Mouse (Mus musculus) frontal cortex, adult (tissue): ENCODE data around the gene Trim44.

Experiments
- ATAC-seq: cut with Nextera tagmentation; 2 replicates; pipeline ENCODE4 v1.9.2; 2017; ENCODE audit warnings: mild to moderate bottlenecking, moderate library complexity, mixed read lengths; ENCODE audit not compliant: low TSS enrichment

Gene Trim44

DNA sequence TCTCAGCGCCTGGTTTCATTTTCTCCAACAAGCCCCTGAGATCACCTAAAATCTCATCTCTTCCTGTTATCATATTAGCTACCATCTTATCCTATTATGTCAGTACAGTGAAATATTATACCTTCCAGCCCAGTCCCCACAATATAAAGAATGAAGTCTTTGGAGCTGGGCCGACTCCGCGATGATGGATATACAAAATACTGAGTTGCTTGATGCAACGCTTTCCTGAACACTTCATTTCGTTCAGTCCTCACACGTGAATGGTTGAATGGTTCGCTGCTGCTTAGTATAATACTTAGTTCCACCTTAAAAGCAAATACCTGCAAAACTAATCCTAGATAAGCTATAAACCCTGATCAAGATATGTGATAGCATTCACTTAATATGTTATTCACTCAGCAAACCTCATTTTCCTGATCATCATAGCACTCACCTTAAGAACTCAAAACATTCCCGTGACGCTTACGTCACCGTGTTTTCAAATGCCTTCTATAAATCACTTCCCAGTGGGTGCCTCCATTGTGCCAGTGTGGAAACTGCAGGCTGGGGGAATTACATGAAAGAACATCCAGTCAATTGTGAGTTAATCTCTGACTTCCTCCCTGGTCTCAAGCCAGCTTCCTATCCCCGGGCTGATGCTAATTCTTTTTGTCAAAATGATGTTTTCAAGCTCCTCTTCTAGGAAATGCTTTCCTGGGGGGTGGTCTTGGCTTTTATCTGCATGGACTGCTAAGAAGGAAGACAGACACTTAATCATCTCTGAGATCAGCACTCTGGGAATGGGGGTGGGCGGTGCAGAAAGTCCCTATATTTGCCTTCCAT is at the start of gene Trim44:
Trim44 (minus strand) TSS at position 466 of the 822 bp plus-strand sequence.
- ATAC-seq = peak; percentile 52

DNA sequence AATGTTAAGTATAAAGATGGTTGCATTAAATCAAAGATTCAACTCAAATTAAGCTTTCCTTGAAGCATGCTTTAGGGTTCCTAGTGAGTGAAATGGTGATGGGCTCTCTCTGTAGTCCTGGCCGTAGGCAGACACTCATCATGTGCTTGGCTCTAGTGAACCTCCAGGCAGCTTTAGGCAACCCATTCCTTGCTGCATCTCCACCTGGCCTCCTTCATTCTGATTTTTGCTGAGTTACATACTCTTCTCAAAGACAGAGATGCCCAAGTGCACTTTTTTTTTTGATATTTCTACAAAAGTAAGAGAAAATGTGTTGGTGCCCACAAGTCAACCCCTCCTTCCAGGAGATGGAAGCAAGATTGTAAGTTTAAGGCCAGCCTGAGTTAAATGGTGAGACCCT is 47.5 kb upstream of the Trim44 start:
- ATAC-seq = no peak

DNA sequence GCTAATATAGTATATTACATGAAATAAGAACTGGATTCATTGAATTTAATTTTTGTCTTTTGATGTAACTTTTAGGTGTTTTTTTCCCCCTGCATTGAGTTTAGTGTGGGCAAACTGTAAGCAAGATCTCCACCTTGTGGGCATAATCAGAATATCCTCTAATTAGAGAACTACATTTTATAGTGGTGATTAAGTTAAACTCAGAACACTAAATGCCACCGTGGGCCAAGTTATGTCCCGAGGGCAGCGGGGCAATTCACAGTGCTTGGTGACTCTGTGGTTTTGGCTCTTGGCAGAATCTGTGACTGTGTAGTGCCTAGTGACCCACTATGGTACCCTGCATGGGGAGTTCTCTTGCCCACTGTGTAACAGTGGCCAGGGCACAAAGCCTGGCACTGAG is 45.8 kb upstream of the Trim44 start:
- ATAC-seq = no peak

DNA sequence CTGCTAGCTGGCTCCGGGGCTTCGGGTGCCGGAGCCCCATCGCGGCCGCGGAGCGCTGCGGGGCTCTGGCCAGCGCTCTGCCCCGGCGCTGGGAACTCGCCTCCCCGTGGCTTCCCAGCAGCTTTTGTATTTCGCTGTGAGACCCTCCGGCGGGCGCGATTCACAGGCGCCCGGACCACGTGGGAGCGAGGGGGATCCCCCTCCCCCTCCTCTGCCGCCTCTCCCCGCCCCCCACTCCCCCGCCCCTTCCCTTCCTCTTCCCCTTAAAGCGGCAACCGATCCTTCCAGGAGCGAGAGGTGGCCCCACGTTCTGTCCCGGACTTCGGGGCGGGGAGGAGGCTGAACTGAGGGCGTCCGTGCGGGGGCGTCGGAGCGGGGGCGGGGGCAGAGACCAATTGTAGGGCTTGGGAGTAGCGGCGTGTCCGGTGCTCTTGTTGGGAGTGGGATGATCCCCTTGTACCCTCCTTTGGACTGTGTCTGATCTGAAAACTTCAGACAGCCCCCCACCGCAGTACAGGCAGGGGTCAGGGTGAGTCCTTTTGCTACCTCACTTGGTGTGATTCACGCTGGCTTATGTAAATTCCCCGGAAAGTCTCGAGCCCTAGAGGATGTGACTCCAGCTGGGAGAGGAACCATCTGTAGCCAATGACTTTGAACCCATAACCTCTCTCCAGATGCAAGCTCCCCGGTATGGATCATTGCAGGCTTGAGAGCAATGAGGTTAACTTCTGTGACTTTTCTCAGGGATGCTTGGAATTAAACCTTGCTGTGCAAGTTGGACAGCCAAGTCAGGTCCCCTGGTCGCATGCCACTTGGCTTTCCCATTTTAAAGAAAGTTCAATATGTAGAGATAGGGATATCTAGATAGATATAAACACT is 44.3 kb upstream of the Trim44 start, which contains the start of gene Fjx1:
Fjx1 (minus strand) TSS at position 829 of the 879 bp plus-strand sequence.
- peak; percentile 6; the same call in 1 of the 2 replicates for ATAC-seq

DNA sequence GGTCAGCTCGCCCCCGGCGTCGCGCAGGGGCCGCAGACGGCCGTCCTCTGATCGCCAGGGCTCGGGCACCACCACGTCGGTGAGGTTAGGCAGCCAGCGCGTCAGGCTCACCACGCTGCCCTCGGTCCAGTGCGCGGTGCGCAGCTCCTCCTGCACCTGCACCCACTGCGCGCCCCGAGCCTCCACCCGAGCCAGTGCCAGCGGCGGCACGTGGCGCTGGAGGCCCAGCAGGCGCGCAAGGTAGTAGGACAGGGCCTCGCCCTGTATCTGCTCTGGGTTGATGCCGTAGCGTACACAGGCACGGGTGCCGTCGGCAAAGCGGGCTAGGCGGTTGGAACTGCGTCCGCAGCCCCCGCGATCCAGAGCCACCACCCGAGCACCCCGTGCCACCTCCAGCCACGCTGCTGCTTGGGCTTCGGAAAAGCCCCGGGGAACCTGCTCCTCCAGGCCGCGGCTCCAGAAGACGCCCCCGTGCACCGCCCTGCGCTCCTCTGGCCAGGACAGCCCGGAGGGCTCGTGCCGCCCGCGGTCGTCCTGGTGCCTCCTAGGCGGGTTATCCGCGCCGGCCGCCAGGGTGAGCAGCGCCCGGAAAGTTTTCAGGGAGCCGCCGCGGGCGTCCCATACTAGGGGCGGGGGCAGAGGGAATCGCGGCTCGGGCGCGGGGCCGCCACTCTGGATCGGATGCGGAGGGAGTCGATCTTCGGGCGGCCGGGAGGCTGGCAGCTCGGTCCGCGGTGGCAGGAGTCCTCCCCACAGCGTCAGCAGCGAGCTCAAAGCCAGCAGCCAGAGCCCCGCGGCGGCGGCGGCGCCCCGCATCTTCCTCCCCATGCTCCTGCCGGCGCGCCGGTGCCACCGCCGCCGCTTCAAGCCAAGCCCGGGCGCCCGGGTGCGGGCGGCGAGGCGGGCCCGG is 43.4 kb upstream of the Trim44 start:
- ATAC-seq = peak; percentile 48

DNA sequence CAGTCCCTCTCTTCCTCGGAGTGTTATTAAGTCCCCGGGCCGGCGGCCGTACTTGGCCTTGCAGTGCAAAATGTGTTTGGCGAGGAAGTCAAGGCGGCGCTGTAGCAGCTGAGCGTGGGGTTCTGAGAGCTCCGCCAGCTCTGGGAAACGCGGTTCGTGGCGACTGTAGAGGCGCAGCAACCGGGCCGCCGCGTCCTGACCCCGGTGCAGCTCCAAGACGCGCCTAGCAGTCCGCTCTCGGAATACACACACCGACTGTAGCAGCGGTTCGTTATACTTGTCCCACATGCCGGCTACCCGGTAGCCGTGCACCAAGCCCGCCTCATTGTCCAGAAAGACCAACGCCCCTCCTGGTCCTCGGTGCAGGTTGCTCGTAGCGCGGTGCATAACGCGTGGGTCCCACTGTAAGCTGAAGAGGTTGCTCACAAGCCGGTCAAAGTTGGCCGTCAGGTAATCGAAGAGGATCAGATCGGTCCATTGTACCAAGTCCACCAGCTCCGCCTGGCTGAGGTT is 42.7 kb upstream of the Trim44 start:
- peak; percentile 59 for ATAC-seq

DNA sequence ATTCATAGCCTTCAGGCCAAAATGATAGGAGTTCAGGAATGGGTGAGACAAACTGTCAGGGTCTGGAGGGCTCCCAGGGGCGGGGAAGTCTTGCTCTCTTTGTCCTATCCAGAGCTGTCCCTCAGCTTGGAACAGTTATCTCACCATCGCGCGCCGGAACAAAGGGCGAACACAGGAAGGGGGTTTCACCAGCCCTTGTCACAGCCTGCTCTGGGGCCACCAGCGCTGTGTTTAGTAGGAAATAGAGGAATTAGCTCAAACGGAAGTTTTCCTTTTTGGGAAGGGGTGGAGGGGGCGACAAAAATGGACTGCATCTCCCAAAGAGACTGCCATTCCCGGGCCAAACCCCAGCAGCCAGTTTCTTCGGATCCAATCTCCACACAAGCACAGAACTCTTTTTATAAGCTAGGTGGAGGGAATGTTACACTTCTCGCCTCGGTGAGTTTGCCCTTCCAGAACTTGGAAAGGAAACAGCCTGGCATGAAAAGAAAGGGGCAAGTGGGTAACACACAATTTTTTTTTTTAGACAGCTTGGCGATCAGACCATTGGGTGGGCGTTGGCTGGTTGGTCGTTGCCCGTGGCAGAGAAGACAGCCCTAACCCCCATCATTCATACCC is 42.1 kb upstream of the Trim44 start:
- ATAC-seq = no peak

DNA sequence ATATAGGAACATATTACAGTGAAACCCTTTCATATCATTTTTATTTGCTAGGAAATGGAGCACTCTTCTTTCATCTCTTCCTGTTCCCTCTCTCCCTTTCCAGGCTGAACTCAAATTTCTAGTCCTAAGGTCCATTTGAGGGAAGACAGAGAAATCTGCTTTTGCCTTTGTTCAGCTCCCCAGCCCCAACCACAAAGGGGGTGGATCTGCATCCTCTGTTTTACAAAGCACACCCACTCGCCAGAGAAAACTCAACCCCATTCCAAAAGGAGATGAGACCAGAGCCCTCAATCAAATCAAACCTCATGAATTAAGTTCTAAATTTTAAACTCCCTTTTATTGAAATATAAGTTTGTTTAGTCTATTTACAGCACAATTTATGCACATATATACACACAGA is 41.4 kb upstream of the Trim44 start:
- no peak for ATAC-seq

DNA sequence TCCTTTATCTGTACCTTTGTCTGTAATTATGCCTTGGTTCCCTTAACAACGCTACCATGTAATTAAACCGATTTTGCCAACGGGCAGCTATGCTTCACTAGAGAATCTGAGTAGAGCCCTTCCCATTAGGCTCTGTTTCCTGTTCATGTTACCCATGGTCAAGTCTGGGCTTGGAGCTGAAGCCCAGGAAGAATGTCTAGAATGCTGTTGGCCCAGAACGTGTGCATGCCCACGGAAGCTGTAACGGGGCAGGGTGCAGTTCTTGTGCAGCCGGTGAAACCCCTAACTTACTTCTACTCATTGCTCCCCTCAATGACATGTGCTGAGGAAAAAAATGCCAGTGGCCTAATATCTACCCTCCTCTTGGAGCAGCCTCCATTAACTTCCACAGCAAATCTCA is 40.2 kb upstream of the Trim44 start:
- no peak for ATAC-seq

DNA sequence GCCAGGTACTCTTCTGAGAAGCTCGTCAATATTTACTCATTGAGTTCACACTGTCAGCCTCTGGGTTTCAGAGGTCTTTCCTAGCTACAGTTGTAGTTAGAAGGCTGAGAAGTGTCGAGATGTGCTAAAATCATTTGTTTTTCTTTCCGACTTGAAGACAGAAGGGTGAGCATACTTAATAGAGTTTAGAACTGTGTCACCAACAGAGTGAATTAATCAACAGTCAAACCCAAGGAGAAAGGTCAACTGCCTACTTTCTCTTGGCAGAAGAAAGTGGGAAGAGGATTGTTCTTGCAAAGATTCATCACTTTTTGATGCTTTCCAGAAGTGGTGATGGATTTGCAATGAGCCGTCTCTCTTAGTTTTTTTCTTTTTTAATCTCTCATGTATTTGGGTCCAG is 39.2 kb upstream of the Trim44 start:
- ATAC-seq = no peak

DNA sequence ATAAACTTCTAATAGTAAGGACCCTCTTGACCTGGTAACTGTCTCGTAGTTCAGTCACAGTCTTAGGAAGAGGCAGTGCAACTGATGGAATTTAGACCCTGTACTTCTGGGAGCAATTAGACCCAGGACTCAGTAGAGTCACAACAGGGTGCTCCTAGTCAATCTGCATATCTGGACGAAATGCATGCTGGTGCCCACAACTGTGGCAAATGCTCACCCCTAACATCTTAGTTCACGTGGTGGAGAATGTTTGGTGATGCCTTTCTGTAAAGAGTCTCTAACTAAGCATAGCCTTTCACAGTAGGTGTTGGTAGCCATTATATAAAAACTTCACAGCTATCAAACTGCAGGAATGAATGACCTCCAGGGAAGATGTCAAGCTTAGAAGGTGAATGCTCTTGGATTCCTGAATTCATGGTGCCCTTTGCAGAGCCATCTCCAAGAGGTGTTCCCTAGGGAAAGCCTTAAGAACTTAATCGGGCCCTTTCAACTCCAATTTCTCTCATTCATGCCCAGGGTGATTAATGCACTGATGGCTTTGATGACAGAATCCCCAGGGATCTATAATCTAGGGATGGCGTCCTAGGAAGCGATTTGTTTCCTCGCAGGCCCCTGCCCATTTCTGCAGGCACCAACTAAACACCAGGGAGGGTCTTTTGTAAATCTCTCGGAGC is 29.9 kb upstream of the Trim44 start:
- no peak for ATAC-seq

DNA sequence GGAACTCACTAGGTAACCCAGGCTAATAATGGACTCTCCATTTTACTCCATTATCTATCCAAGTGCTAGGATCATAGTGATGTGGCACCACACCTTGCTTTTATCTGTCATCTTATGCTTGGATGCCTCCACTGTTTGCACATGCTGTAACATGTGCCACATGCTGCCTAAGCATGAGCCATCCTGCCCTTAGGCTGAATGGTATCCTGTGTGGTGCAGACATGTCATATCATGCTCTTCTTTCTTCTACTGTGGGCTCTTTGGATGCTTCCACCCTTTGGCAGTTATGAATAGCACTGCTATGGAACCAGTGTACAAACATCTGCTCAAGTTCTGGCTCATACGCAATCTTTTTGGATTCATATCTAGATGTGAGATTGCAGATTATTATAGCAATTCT is 26.3 kb upstream of the Trim44 start:
- ATAC-seq = peak; percentile 41; the same call in 1 of the 2 replicates

DNA sequence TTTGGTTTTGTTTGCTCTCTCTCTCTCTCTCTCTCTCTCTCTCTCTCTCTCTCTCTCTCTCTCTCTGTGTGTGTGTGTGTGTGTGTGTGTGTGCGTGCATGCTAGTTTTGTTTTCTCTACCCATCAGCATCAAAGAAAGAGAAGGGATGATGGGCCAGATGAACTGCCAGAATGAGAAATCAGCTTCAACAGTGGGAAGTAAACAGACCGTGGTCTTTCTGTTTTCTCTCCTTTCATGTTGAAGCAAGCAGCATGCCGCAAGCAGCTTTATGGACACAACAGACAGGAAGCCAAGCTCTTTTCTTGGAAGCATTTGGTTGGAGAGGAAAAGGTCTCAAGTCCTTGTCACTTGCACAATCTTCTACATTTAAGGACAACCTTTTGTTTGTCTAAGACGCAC is 23.5 kb upstream of the Trim44 start:
- ATAC-seq = no peak

DNA sequence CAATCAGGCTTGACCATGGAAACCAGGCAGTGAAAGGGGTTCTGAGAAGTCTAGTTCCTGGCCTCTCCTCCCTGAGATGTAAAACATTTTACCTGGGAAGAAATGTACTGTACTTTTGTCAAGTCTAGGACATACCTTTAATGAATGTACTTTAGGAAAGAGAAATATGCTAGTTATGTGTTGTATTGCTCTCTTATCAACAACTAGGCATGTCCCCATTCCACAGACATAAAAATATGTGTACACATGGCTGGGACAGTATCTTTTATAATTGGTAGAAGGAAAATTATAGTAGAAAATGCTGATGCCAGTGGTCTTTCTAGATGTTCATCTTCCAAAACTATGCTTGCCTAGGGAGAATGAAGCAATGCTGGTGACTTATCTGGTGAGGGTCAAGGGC is 20.3 kb upstream of the Trim44 start:
- ATAC-seq = no peak

DNA sequence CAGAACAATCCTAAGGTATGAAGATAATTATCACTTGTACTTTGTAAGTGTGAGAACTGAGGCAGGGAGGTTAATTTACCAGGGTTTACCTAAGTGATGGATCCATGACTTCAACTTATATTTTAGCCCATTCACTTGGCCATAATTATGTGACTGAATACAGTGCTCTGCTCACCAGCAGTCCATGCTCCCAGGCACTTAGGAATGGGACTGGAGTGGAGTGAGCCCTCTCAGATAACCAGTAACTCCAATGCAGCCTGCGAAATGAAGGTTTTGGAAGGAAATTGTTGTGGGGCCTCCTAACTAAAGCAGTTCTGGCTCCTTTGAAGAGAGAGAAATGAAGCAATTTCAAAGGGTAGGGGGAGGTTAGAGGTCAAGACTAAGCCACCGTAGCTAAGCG is 18.8 kb upstream of the Trim44 start:
- ATAC-seq = no peak

DNA sequence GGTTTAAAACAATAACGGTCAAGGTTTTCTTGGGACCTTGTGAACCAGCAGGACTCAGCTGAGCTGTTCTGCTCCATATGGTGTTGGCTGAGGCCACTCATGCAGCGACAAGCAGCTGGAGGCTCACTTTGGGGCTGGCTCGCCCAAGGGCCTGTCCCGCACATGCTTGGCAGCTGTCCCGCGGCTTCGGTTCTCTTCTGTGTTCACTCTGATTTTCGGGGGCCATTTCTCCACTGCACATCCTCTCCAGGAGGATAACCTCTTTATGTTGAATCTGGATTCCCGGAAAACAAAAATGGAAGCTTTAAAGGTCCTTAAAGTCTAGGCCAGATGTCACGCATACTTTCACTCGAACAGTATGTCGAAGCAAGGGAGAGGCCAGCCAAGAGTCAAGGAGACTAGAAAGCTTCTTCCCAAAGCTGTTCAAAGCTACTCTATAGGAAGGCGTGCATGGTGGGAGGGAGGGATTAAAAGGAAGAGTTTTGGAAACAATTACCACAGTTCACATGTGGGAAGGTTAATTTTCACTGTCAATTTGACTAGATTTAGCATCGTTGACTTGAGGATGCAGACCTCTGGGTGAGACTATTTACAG is 8.6 kb upstream of the Trim44 start:
- no peak for ATAC-seq

DNA sequence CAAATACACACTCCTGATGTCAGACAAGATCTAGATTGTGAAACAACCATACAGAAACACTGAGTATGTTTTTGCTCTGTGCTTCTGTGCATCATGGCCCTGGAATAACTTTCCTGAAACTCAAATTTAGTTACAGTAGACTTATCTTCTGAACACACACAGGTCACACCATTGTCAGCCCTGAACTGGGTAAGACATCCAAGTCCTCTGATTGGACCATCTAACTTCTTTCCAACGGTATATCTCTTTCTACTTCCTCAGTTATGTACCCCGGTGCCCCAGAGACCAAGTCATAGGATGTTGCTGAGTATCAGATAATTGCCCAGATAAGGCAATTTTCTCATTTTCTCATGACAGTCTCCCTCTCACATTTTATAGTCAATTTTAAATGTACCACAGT is 5.1 kb upstream of the Trim44 start:
- ATAC-seq = no peak

DNA sequence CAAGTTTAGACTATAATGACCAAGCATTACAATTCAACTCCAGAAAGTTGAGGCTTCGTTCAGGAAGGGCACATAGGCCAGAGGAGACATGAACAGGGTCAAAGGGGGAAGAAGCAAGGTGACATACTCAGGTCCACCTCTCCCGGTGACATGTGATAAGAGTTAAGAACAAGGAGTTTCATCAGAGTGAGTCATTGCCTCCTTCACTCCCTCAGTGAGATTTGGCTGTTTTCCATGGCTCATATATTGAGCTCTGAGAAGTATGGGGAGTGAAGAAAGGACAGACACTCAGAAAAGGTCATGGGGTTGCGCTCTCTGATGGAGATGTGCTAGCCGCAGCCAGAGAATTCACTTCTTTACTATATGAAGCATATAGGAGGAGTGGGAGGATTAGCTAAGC is 3.0 kb upstream of the Trim44 start:
- no peak for ATAC-seq

DNA sequence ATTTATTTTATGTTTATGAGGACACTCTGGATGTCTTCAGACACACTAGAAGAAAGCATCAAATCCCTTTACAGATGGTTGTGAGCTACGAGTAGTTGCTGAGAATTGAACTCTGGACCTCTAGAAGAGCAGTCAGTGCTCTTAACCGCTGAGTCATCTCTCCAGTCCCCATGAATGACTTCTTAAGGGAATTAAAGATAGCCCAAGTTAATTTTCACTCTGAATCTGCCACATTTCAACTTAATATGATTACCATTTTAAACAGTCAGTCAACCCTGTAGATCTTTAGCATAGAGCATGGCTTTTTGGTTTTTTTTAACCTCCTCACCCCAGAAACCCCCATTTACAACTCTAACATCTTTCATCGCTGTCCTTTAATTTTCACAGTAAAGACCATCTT is 2.1 kb upstream of the Trim44 start:
- ATAC-seq = no peak
